28 mouse cellular contexts compared by ENCODE assay signal in genomic region chr13:76436426-76436825, GRCm38 (mm10).
"Had no signal": no experiment of that assay in that cellular context is flagged by ENCODE, and none has a peak within 500 bp of the region (broad histone marks: within the 10 kb centered on the region; RNA-seq: fewer than 3 reads in every experiment).

No protein-coding gene starts in this region.

- H3K4me1 ChIP-seq: heart, embryonic 13.5 days; heart, embryonic 15.5 days; hindbrain, embryonic 12.5 days; intestine, embryonic 15.5 days; limb, embryonic 10.5 days; limb, embryonic 12.5 days; liver, embryonic 13.5 days; liver, embryonic 15.5 days had no signal

- H3K9ac ChIP-seq: heart, embryonic 13.5 days; heart, embryonic 15.5 days; hindbrain, embryonic 12.5 days; hindbrain, embryonic 14.5 days; intestine, embryonic 15.5 days; limb, embryonic 12.5 days; liver, embryonic 13.5 days; liver, embryonic 15.5 days; liver, postnatal 0 days had no signal

- H3K4me3 ChIP-seq: heart, adult 2 months; heart, embryonic 13.5 days; heart, embryonic 15.5 days; hindbrain, embryonic 12.5 days; intestine, embryonic 15.5 days; left cerebral cortex, adult 2 months; limb, embryonic 10.5 days; limb, embryonic 12.5 days; liver, embryonic 13.5 days; liver, embryonic 15.5 days had no signal

- H3K4me2 ChIP-seq: heart, embryonic 11.5 days; heart, embryonic 13.5 days; heart, embryonic 15.5 days; hindbrain, embryonic 12.5 days; hindbrain, embryonic 14.5 days; intestine, embryonic 15.5 days; limb, embryonic 12.5 days; liver, embryonic 11.5 days; liver, embryonic 13.5 days; liver, embryonic 15.5 days had no signal

- H3K27me3 ChIP-seq: heart, embryonic 13.5 days; heart, embryonic 15.5 days; hindbrain, embryonic 12.5 days; intestine, embryonic 15.5 days; limb, embryonic 12.5 days; liver, embryonic 13.5 days; liver, embryonic 15.5 days had no signal

- H3K27ac ChIP-seq: heart, adult 2 months; heart, embryonic 13.5 days; heart, embryonic 15.5 days; hindbrain, embryonic 12.5 days; hindbrain, embryonic 14.5 days; intestine, embryonic 15.5 days; left cerebral cortex, adult 2 months; limb, embryonic 10.5 days; limb, embryonic 12.5 days; liver, embryonic 13.5 days; liver, embryonic 15.5 days had no signal

- DNase-seq: gastrocnemius, postnatal 14 days; gastrocnemius, postnatal 36 days; heart, adult 11 months; heart, adult 2 months; heart, postnatal 14 days; heart, postnatal 36 days; kidney, adult 18-20 months; kidney, adult 8-10 months; kidney, postnatal 10 days; kidney, postnatal 25 days; kidney, postnatal 4 days; liver; liver, embryonic 13.5 days; liver, postnatal 0 days had no signal

- H3K9me3 ChIP-seq: heart, embryonic 13.5 days; heart, embryonic 15.5 days; hindbrain, embryonic 12.5 days; intestine, embryonic 15.5 days; limb, embryonic 10.5 days; limb, embryonic 12.5 days; liver, embryonic 13.5 days; liver, embryonic 15.5 days had no signal

- H3K36me3 ChIP-seq: heart, embryonic 13.5 days; heart, embryonic 15.5 days; hindbrain, embryonic 12.5 days; intestine, embryonic 15.5 days; limb, embryonic 10.5 days; limb, embryonic 12.5 days; liver, embryonic 13.5 days; liver, embryonic 15.5 days had no signal

- ATAC-seq: hindbrain, embryonic 16.5 days; inflammation-experienced regulatory T-cells, adult 6 months; intestine, embryonic 15.5 days; intestine, postnatal 0 days; liver, postnatal 0 days had no signal
